Mouse (Mus musculus) myocyte (in vitro differentiated cells): ENCODE results near the gene Copz1.

ENCODE experiments used
- MAX ChIP-seq: IDR thresholded peaks from one replicate; pipeline ENCODE4 v1.6.1; 2011; ENCODE audit warnings: low read depth, mild to moderate bottlenecking, control low read depth
- MYOD1 ChIP-seq, 3 experiments: IDR thresholded peaks; one replicate each; pipeline ENCODE4 v1.6.1; 2011; ENCODE audit warnings: control low read depth in 2 of 3, low read depth in 2 of 3, mild to moderate bottlenecking in 2 of 3, moderate library complexity in 1 of 3; ENCODE audit not compliant: insufficient read length in 2 of 3, control insufficient read depth in 1 of 3
- POLR2A ChIP-seq: IDR thresholded peaks from one replicate; pipeline ENCODE4 v1.6.1; 2011; ENCODE audit warnings: low read depth, mild to moderate bottlenecking, control low read depth, moderate library complexity; ENCODE audit not compliant: insufficient read length
- SRF ChIP-seq: IDR thresholded peaks from one replicate; pipeline ENCODE4 v1.6.1; 2011; ENCODE audit warnings: low read depth; ENCODE audit not compliant: control insufficient read depth, insufficient read length
- TCF12 ChIP-seq: IDR thresholded peaks from one replicate; pipeline ENCODE4 v1.6.1; 2011; ENCODE audit warnings: mild to moderate bottlenecking, control low read depth; ENCODE audit not compliant: poor library complexity, insufficient read depth, severe bottlenecking

DNA sequence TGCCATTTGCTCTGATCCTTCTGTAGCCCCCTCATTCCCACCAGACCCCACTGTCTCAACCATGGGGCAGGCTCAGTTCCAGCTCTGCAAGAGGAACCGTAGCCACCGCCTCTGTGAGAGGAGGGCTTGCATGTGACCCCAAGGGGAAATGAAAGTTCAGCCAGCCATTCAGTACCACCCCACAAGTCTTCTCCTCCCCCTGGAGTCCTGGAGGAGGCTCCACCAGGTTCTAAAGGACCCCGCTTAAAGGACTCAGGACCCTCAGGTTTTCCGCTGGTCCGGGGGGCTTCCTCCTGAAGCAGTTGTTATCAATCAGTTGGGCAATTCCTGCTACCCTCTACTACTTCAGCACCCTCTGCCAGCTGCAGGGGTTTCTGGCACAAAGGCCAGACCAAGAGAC is 61.2 kb downstream of the Copz1 start:
- TF ChIP-seq POLR2A (no peak), SRF (no peak), TCF12 (no peak), MYOD1 (IDR thresholded peaks at IDR 0.05; ENCODE audit: control insufficient read depth in 1 of 3, insufficient read length in 2 of 3, low read depth in 2 of 3) (no peak), MAX (no peak)
